Mouse (Mus musculus): Measurements from ENCODE around the gene Hadh. TPM values are rescaled to one million over a fixed set of nuclear protein-coding genes. Genes with fewer than 3 reads are reported as not detected.

Gene Hadh
- polyA plus RNA-seq, 1 experiment from 2014 or later, result 123 TPM

- no peak for ATAC-seq (ENCODE audit: low read depth)
- H3K27ac ChIP-seq (ENCODE audit: low read length), result no peak overlapping the region
- no peak overlapping the region for H3K4me3 ChIP-seq (ENCODE audit: low read length)
- no peaks in the 10 kb centered on the region for H3K27me3 ChIP-seq (ENCODE audit: control insufficient read depth, insufficient read depth, low read depth, low read length)
- no peaks in the 10 kb centered on the region; the same call in 1 of the 2 replicates for H3K9me3 ChIP-seq (ENCODE audit: control insufficient read depth, low read length)
- no peaks in the 10 kb centered on the region for H3K36me3 ChIP-seq (ENCODE audit: control insufficient read depth, insufficient read depth, low read length)
- H3K9ac ChIP-seq (ENCODE audit: low read length), result no peak overlapping the region
- WGBS, result 77% methylated on average over 4 of the region's 4 CpGs
- H3K4me1 ChIP-seq (replicated peaks; ENCODE audit: control insufficient read depth, insufficient read depth, low read length), result peaks cover 8% of the 10 kb centered on the region; the same call in 1 of the 2 replicates
- H3K4me2 ChIP-seq (ENCODE audit: low read depth, low read length), result no peak overlapping the region
Observed at GRCm38 (mm10) chr3:131291890-131292289, 20.0 kb upstream of the Hadh start.

- H3K36me3 ChIP-seq (ENCODE audit: control insufficient read depth, insufficient read depth, low read length), result no peaks in the 10 kb centered on the region
- peak; percentile 71 for ATAC-seq (ENCODE audit: low read depth)
- no peaks in the 10 kb centered on the region for H3K27me3 ChIP-seq (ENCODE audit: control insufficient read depth, insufficient read depth, low read depth, low read length)
- no peaks in the 10 kb centered on the region for H3K9me3 ChIP-seq (ENCODE audit: control insufficient read depth, low read length)
- no peak overlapping the region for H3K4me3 ChIP-seq (ENCODE audit: low read length)
- H3K4me1 ChIP-seq (replicated peaks; ENCODE audit: control insufficient read depth, insufficient read depth, low read length), result peaks cover 13% of the 10 kb centered on the region
- no peak overlapping the region for H3K27ac ChIP-seq (ENCODE audit: low read length)
- H3K4me2 ChIP-seq (ENCODE audit: low read depth, low read length), result no peak overlapping the region
- WGBS, result 63% methylated on average over 4 of the region's 4 CpGs
- H3K9ac ChIP-seq (ENCODE audit: low read length), result no peak overlapping the region
Observed at GRCm38 (mm10) chr3:131274151-131274550, 2.2 kb upstream of the Hadh start.

GRCm38 (mm10) chr3:131272374-131273100 lies 636 bp upstream of the Hadh start:
- peak overlapping the region; percentile 83 for H3K4me2 ChIP-seq (ENCODE audit: low read depth, low read length)
- H3K27ac ChIP-seq (ENCODE audit: low read length), result peak overlapping the region; percentile 37
- H3K9me3 ChIP-seq (ENCODE audit: control insufficient read depth, low read length), result no peaks in the 10 kb centered on the region
- H3K27me3 ChIP-seq (ENCODE audit: control insufficient read depth, insufficient read depth, low read depth, low read length), result no peaks in the 10 kb centered on the region
- peaks cover 19% of the 10 kb centered on the region for H3K4me1 ChIP-seq (replicated peaks; ENCODE audit: control insufficient read depth, insufficient read depth, low read length)
- H3K36me3 ChIP-seq (ENCODE audit: control insufficient read depth, insufficient read depth, low read length), result no peaks in the 10 kb centered on the region; the same call in 1 of the 2 replicates
- H3K9ac ChIP-seq (ENCODE audit: low read length), result peak overlapping the region; percentile 81
- ATAC-seq (ENCODE audit: low read depth), result peak; percentile 9; the same call in 1 of the 2 replicates
- WGBS, result 26% methylated on average over 10 of the region's 10 CpGs
- peak overlapping the region; percentile 87 for H3K4me3 ChIP-seq (ENCODE audit: low read length)

GRCm38 (mm10) chr3:131271157-131271556 lies 744 bp downstream of the Hadh start:
- peak overlapping the region; percentile 87 for H3K4me3 ChIP-seq (ENCODE audit: low read length)
- H3K27me3 ChIP-seq (ENCODE audit: control insufficient read depth, insufficient read depth, low read depth, low read length), result no peaks in the 10 kb centered on the region
- H3K36me3 ChIP-seq (ENCODE audit: control insufficient read depth, insufficient read depth, low read length), result peaks cover 2% of the 10 kb centered on the region
- WGBS, result 2% methylated on average over 8 of the region's 8 CpGs
- H3K27ac ChIP-seq (ENCODE audit: low read length), result peak overlapping the region; percentile 83
- peak; percentile 24; the same call in 1 of the 2 replicates for ATAC-seq (ENCODE audit: low read depth)
- peak overlapping the region; percentile 83 for H3K4me2 ChIP-seq (ENCODE audit: low read depth, low read length)
- H3K9me3 ChIP-seq (ENCODE audit: control insufficient read depth, low read length), result no peaks in the 10 kb centered on the region
- peaks cover 29% of the 10 kb centered on the region for H3K4me1 ChIP-seq (replicated peaks; ENCODE audit: control insufficient read depth, insufficient read depth, low read length)
- peak overlapping the region; percentile 81 for H3K9ac ChIP-seq (ENCODE audit: low read length)

- no peak for ATAC-seq (ENCODE audit: low read depth)
- H3K9ac ChIP-seq (ENCODE audit: low read length), result no peak overlapping the region; the same call in 1 of the 2 replicates
- H3K4me2 ChIP-seq (ENCODE audit: low read depth, low read length), result peak overlapping the region; percentile 83
- H3K27me3 ChIP-seq (ENCODE audit: control insufficient read depth, insufficient read depth, low read depth, low read length), result no peaks in the 10 kb centered on the region
- H3K4me3 ChIP-seq (ENCODE audit: low read length), result peak overlapping the region; percentile 87
- peaks cover 32% of the 10 kb centered on the region for H3K4me1 ChIP-seq (replicated peaks; ENCODE audit: control insufficient read depth, insufficient read depth, low read length)
- 54% methylated on average over 6 of the region's 6 CpGs for WGBS
- H3K27ac ChIP-seq (ENCODE audit: low read length), result no peak overlapping the region
- H3K36me3 ChIP-seq (ENCODE audit: control insufficient read depth, insufficient read depth, low read length), result peaks cover 2% of the 10 kb centered on the region
- H3K9me3 ChIP-seq (ENCODE audit: control insufficient read depth, low read length), result no peaks in the 10 kb centered on the region
Observed at GRCm38 (mm10) chr3:131270381-131270780, 1.5 kb downstream of the Hadh start.

- no peak overlapping the region for H3K4me3 ChIP-seq (ENCODE audit: low read length)
- peak; percentile 53 for ATAC-seq (ENCODE audit: low read depth)
- no peaks in the 10 kb centered on the region for H3K27me3 ChIP-seq (ENCODE audit: control insufficient read depth, insufficient read depth, low read depth, low read length)
- 0 out of 2 replicates have a peak overlapping the region, but pooled peaks have one; percentile 2 for H3K4me2 ChIP-seq (ENCODE audit: low read depth, low read length)
- peaks cover 31% of the 10 kb centered on the region for H3K4me1 ChIP-seq (replicated peaks; ENCODE audit: control insufficient read depth, insufficient read depth, low read length)
- H3K9me3 ChIP-seq (ENCODE audit: control insufficient read depth, low read length), result no peaks in the 10 kb centered on the region; the same call in 1 of the 2 replicates
- H3K9ac ChIP-seq (ENCODE audit: low read length), result no peak overlapping the region
- WGBS, result 52% methylated on average over 3 of the region's 3 CpGs
- peaks cover 13% of the 10 kb centered on the region for H3K36me3 ChIP-seq (ENCODE audit: control insufficient read depth, insufficient read depth, low read length)
- H3K27ac ChIP-seq (ENCODE audit: low read length), result peak overlapping the region; percentile 64
Observed at GRCm38 (mm10) chr3:131266366-131267050, 5.4 kb downstream of the Hadh start.

- 72% methylated on average over 8 of the region's 8 CpGs for WGBS
- no peak overlapping the region for H3K4me2 ChIP-seq (ENCODE audit: low read depth, low read length)
- no peak overlapping the region for H3K9ac ChIP-seq (ENCODE audit: low read length)
- peaks cover 28% of the 10 kb centered on the region for H3K4me1 ChIP-seq (replicated peaks; ENCODE audit: control insufficient read depth, insufficient read depth, low read length)
- ATAC-seq (ENCODE audit: low read depth), result peak; percentile 57; the same call in 1 of the 2 replicates
- no peaks in the 10 kb centered on the region for H3K27me3 ChIP-seq (ENCODE audit: control insufficient read depth, insufficient read depth, low read depth, low read length)
- H3K36me3 ChIP-seq (ENCODE audit: control insufficient read depth, insufficient read depth, low read length), result peaks cover 17% of the 10 kb centered on the region
- H3K9me3 ChIP-seq (ENCODE audit: control insufficient read depth, low read length), result no peaks in the 10 kb centered on the region; the same call in 1 of the 2 replicates
- no peak overlapping the region for H3K4me3 ChIP-seq (ENCODE audit: low read length)
- no peak overlapping the region for H3K27ac ChIP-seq (ENCODE audit: low read length)
Observed at GRCm38 (mm10) chr3:131265516-131265915, 6.4 kb downstream of the Hadh start.

- 47% methylated on average over 15 of the region's 15 CpGs for WGBS
- peak; percentile 69 for ATAC-seq (ENCODE audit: low read depth)
- no peak overlapping the region for H3K9ac ChIP-seq (ENCODE audit: low read length)
- no peaks in the 10 kb centered on the region for H3K27me3 ChIP-seq (ENCODE audit: control insufficient read depth, insufficient read depth, low read depth, low read length)
- peaks cover 20% of the 10 kb centered on the region for H3K4me1 ChIP-seq (replicated peaks; ENCODE audit: control insufficient read depth, insufficient read depth, low read length)
- H3K4me2 ChIP-seq (ENCODE audit: low read depth, low read length), result no peak overlapping the region
- H3K9me3 ChIP-seq (ENCODE audit: control insufficient read depth, low read length), result no peaks in the 10 kb centered on the region; the same call in 1 of the 2 replicates
- H3K4me3 ChIP-seq (ENCODE audit: low read length), result no peak overlapping the region
- H3K27ac ChIP-seq (ENCODE audit: low read length), result no peak overlapping the region
- H3K36me3 ChIP-seq (ENCODE audit: control insufficient read depth, insufficient read depth, low read length), result peaks cover 17% of the 10 kb centered on the region
Observed at GRCm38 (mm10) chr3:131263766-131264486, 8.0 kb downstream of the Hadh start.

GRCm38 (mm10) chr3:131260418-131260817 lies 11.5 kb downstream of the Hadh start:
- Histone ChIP-seq H3K9ac (ENCODE audit: low read length) (no peak overlapping the region), H3K36me3 (ENCODE audit: control insufficient read depth, insufficient read depth, low read length) (peaks cover 15% of the 10 kb centered on the region), H3K9me3 (ENCODE audit: control insufficient read depth, low read length) (no peaks in the 10 kb centered on the region; the same call in 1 of the 2 replicates), H3K27me3 (ENCODE audit: control insufficient read depth, insufficient read depth, low read depth, low read length) (no peaks in the 10 kb centered on the region), H3K4me2 (ENCODE audit: low read depth, low read length) (no peak overlapping the region), H3K4me3 (ENCODE audit: low read length) (no peak overlapping the region), H3K4me1 (replicated peaks; ENCODE audit: control insufficient read depth, insufficient read depth, low read length) (peaks cover 2% of the 10 kb centered on the region), H3K27ac (ENCODE audit: low read length) (no peak overlapping the region)
- 92% methylated on average over 6 of the region's 6 CpGs for WGBS
- ATAC-seq (ENCODE audit: low read depth), result no peak
